Mouse (Mus musculus): ENCODE results near the gene Nrk.

Nrk gene

DNA sequence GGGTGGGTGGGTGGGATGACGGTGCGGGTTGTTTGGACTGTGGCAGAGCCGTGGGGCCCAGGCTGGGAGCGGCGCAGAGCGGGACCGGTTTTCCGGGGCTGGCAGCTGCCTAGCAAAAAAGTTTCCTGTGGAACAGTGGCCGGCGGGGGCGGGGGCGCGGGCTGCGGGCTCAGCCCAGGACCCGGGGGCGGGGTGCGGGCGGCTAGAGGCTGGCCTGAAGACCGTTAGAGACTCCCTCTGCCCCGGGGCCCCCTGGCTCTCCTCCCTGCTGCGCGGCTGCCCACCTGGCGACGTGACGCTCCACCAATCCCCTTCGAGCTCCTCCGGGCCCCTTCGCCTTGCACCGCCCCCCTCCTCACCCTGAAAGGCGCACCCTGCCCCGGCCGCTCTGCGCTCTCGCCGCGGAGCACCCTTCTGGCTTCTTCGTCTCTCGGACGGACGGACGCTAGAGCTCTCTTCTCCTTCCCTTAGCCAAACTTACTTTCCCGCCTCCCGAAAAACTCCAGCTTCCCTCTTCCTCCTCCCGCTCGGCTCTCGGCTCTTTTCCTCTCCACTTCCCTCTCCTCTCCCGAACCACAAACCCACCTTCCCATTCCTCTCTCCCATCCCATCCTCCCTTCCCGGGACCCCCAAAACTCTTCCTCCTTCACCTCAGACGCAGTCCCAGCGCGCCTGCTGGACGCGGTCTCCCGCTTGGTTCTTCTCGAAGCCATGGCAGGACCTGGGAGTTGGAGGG lies at the start of gene Nrk:
Nrk (plus strand) TSS at position 390 of the 736 bp plus-strand sequence.
- DNase-seq = no peak

DNA sequence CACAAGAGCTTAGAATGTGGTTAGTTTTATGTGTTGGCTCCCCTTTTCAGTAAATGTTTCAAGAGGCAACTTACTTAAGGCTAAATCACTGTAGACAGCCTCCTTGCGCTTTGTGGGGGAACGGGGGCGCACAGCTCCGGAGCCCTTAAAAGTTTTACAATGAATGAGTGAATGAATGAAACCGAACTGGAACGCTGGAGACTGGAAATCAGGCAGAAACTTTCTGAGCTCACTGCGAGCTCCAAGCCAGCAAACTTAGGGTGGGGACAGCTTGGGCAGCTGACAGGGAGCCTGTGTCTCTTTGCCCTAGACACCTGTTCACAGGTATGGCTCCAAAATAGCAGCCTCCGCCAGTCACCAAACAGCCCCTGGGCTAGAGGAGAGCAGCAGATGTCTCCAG lies 864 bp upstream of the Nrk start:
- DNase-seq = no peak

DNA sequence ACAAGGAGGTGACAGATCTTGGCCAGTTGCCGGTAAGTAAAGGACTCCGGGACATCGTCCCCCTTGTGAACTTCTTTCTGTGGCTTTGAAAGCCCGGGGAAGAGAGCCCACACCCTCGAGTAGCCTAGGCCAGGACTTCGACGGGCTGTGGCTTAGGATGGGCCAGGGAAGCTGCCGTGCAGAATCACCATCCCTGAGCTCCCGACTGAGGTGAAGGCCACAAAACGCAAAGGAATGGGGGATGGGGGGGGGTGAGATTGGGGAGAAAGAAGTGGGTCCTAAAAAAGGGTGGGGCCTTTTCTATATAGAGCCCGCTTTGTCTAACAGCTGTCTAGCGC lies 516 bp downstream of the Nrk start:
- DNase-seq = no peak

DNA sequence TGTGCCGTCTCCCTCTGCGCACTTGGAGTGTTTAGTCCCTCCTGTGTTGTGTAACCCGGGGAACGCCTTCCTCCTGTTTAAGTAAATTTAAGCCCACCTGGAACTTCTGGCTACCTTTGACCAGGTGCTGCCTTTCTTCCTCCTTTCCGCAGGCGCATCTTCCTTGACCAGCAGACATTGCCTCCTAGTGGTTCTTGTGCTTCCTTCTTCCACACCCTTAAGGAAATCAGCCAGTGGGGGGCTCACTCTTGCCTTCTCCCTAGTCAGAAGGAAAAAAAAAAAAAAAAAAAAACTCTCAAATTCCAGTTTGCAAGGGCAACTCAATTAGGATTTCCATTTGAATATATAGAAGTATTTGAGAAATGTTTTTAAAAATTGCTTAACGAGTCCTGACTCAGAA lies 4.8 kb downstream of the Nrk start:
- DNase-seq = no peak

DNA sequence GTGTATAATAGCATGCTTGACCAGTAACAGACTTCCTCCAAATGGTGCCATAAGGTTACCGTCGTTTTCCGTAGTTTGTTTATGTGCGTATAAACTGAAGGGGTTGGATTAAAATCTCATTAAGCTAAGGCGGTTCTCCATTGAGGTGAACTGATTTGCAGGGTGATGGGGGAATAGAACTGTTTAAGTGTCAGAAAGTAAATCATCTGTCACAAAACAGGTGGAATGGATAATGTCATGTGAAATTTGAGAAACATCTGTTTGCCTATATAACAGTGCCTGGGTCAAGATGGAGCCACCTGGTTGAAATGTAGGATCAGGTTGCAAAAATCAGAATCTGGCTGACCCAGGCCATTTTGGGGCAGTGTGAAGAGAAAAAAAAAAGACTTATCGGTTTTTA lies 29.7 kb downstream of the Nrk start:
- DNase-seq = no peak

DNA sequence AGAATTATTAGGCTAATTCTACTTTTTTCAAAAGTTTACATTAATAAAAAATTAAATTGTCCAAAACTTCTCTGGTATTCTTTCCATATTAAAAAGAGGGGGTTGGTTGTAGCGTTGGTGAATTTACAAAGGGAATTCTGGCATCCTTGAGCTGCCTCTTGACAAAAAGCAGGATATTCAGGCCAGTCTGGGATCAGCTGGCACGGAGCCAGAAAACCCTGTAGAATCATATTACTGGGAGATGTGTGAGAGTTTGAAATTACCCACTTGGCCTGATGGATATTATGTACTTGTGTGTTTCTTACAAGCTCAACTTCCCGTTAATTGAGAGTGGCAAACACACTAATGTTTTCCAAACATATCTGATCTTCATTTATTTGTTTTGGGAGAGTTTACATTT lies 46.5 kb downstream of the Nrk start:
- DNase-seq = no peak

DNA sequence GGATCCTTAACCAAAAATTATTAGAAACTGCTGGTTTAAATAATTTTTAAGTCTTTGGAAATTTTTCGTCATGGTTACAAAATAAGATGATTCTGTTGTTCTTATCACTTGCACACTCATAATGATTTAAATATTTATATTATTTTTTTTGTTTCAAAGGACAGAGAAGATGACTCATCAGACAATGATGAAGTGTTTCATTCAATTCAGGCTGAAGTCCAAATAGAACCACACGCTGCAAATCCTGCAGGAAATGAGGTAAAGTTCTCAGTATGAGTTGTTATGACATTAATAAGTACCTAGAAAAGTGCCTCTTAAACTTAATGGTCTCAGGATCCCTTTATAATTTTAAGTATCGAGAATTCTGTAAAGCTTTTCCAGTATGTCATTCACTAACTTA lies 64.3 kb downstream of the Nrk start:
- no peak for DNase-seq

DNA sequence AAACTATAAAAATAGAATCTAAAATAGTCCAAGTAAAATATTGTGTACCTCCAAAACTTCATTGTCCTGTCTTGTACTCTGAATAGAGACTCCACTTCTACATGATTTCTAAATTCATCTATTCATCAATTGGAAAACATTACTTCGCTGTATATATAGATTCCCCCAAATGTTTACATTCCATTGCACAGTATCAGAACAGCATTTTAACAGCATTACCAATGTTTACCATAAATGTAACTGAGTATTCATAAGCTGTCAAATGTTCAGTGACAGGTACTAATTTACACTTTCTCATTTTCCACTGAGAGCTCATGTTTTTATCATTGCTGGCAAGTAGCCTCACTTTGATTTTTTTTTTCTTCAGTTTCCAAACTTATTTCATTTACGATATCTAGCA lies 65.0 kb downstream of the Nrk start:
- no peak for DNase-seq

DNA sequence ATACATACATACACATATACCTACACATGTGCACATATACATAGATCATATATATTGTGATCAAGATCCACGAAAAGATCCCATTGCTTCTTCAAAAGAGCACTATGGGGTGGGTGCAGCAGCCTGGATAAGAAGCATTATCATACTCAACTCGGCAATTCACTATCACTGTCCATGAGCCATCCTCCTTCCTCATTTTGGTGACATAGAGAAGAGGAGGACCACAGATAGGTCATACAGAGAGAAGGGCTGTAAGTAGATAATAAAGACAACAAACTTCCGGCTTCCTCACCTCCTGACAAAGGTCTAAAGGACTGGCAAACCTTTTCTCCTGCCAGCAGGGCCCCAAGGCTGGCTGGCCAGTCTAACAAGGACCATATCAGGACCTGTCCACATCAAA lies 100.3 kb downstream of the Nrk start:
- no peak for DNase-seq

DNA sequence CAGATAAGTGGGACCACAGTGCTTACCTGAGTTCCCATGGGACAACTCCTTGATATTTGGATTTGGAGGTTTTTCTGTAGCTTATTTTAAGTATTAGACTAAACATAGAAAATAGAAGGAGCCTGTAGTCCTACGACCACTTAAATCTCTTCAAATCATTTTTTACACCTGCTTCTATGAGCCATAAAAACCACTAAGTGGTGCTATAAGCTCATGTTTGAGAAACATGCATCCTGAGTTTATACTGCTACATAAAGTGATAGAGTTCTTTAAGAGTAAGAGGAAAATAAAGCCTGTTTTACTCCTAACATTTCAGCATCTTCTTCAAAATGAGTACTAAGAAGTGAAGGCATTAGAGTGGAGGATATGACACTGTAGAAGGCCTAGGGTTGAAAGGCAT lies 102.3 kb downstream of the Nrk start:
- no peak for DNase-seq

DNA sequence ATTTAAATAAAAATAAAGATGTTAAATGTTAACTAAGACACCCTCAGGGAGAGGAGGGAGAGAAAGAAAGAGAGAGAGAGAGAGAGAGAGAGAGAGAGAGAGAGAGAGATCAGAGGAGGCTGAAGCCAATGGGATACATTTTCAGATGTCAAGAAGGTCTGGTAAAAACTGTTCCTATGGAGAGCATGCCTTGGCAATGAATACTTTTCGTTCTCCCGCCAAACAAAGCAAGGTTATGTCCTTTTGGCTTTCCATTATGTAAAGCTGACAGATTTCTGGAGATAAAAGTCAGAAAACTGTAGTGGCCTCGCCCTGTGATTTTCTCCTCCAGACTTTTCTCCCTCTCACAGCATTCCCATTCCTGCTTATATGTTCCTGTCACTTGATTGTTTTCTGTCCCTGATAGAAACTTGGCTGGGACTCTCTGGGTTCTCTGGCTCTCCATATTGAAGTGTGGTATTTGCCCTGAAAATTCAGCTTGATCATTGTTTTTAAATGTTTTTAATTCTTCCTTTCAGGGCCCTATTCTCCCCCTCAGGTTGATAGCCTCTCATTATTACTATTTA lies 112.4 kb downstream of the Nrk start:
- DNase-seq = no peak

DNA sequence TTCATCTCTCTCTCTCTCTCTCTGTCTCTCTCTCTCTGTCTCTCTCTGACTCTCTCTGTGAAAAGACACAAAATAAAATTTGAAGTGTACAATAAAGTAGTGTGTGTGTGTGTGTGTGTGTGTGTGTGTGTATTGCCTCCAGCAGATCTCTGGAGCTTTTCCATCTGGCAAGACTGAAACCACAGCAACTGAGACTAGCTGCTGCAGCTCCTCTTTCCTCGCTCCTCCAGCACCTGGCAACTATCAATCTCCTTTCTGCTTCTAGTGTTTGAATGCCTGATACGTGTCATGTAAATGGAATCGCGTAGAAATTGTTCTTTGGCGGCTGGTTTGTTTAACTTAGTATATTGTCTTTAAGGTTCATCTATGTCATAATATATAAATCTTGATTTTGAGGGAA lies 113.1 kb downstream of the Nrk start:
- no peak for DNase-seq

DNA sequence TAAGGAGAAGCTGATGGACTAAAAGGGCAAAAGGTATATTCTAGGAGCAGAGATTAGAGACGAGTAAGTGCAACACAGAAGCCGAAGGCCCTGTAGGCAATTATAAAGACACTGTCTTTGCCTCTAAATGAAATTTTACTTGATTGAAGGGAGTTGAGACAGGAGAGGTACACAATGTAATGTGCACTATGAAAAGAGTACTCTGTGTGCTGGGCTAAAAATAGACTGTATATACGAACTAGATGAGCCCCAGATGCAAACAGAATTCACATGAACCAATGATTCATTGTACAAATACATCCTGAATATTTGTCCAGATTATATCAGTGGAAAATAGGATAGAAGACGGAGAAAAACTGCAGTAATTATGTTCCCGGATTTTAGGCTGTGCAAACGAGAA lies 113.7 kb downstream of the Nrk start:
- DNase-seq = no peak

DNA sequence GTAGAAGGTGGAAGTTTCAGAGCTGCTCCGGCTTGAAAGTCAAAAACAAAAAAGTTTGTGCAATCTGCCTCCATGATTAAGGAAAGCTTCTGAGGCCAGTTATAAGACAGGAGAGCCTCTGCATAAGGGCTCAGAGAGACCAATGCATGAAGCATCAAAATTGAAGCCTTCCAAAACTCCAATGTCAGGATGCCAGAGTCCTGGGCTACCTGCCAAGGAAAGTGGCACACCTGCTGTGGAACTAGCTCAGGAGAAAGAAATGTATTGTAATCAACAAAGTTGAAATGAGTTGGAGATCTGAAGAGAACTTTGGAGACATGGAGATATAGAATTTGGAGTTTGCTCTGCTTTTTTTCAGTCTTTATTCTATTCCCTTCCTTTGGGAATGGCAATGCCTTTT lies 123.4 kb downstream of the Nrk start:
- DNase-seq = no peak

DNA sequence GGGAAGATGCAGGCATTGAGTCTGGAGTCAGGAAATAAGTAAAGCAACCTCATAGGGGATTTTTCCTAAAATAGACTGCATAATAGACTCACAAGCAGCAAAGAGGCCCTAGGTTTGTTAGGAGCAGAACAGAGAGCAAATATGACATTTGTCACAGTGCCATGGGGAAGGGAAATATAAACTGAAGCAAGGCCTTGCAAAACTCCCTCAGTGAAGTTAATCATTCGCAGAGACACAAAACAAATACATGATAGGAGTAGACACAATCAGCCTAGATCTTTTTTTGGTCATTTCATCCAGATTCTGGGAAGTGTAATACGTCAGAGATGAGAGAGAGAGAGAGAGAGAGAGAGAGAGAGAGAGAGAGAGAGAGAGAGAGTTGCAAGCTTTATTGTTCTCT lies 125.1 kb downstream of the Nrk start:
- no peak for DNase-seq

DNA sequence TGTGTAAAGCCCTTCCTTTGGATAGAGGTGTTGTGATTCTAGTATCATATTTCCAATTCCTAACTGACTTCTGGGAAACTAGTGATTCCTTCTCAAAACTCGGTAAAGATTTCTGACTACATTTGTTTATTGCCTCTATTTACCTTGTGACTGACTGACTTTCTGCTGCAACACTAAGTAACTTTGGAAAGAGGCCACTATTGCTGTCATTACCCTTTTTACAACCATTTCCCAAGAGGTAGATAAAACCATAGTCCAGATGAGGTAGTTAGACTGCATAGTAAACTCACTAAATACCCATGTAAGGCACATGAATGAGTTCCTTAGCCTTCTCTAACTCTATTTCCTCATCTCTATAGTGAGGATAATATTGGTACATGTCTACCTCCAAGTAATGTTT lies 126.9 kb downstream of the Nrk start:
- no peak for DNase-seq

DNA sequence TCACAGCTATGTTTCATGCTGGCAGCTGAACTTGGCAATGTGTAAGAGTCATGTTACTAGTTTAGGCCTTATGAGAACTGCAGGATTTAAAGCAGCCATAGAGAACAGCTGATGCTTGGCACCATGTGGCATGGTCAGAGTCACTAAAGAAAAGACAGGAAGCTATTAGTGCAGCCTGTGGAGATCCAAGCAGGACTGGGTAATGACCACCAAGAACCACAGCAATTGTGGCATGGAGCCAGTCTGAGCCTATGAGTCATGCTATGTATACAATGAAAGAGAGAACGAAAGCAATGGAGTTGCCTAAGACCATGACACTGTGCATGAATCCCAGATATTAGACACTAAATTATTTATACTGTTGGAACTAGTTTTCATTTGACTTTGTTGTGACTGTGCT lies 137.7 kb downstream of the Nrk start:
- no peak for DNase-seq

DNA sequence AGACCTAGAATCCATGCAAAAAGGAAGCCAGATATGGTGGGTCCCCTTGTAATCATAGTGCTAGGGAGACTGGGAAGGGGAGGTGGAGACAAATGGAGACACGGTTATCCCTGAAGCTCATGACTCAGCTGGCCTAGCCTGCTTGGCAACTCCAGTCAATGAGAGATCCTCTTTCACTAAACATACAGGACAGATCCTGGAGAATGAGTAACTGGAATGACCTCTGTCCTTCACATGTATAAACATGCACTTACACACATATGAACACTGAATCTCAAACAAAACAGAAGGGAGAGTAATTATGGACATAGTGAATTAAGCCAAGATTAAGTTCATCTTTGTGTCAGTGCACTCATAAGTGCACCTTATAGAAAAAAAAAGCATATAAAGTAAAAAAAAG lies 138.9 kb downstream of the Nrk start:
- DNase-seq = no peak
